In genomic region chr4:137497892-137498722, GRCm38 (mm10) we compare ENCODE assay signal across 8 mouse cellular contexts. TPM values are rescaled to one million over a fixed set of nuclear protein-coding genes. Genes with fewer than 3 reads are reported as not detected.
DNase-seq lines count a peak whose midpoint lies in the region; ATAC-seq and TF ChIP-seq lines count a peak whose summit lies in the region.

No protein-coding gene starts in this region.

- 63% methylated on average over 9 of the region's 9 CpGs for WGBS in forebrain, embryonic 10.5 days
- 68% methylated on average over 9 of the region's 9 CpGs for WGBS in forebrain, postnatal 0 days
- whole genome bisulfite sequencing in embryonic facial prominence, embryonic 11.5 days = 39% methylated on average over 9 of the region's 9 CpGs
- WGBS in limb, embryonic 10.5 days = 45% methylated on average over 9 of the region's 9 CpGs
- 31% methylated on average over 9 of the region's 9 CpGs for WGBS in stomach, postnatal 0 days

- peaks cover 67% of the 10 kb centered on the region for H3K4me1 ChIP-seq in forebrain, embryonic 10.5 days
- no peaks in the 10 kb centered on the region for H3K4me1 ChIP-seq in forebrain, postnatal 0 days (ENCODE audit: insufficient read depth)
- peaks cover 15% of the 10 kb centered on the region for H3K4me1 ChIP-seq in embryonic facial prominence, embryonic 11.5 days (ENCODE audit: control insufficient read depth, insufficient read depth, low read length)
- H3K4me1 ChIP-seq in limb, embryonic 10.5 days = peaks cover 69% of the 10 kb centered on the region
- H3K4me1 ChIP-seq in stomach, postnatal 0 days (replicated peaks; ENCODE audit: control insufficient read depth, insufficient read depth) = peaks cover 24% of the 10 kb centered on the region

- H3K4me3 ChIP-seq in forebrain, embryonic 10.5 days = no peak overlapping the region
- no peak overlapping the region for H3K4me3 ChIP-seq in forebrain, postnatal 0 days (ENCODE audit: low read depth, low read length)
- no peak overlapping the region for H3K4me3 ChIP-seq in embryonic facial prominence, embryonic 11.5 days (ENCODE audit: low read depth, low read length)
- H3K4me3 ChIP-seq in limb, embryonic 10.5 days = 0 out of 2 replicates have a peak overlapping the region, but pooled peaks have one; percentile 8
- no peak overlapping the region for H3K4me3 ChIP-seq in stomach, postnatal 0 days (ENCODE audit: low read depth, low read length)

- no peak overlapping the region for H3K4me2 ChIP-seq in forebrain, postnatal 0 days (ENCODE audit: low read depth)
- no peak overlapping the region for H3K4me2 ChIP-seq in embryonic facial prominence, embryonic 11.5 days (ENCODE audit: low read depth, low read length)
- H3K4me2 ChIP-seq in stomach, postnatal 0 days (replicated peaks; ENCODE audit: low read depth) = no peak overlapping the region; the same call in 1 of the 2 replicates

- no peaks in the 10 kb centered on the region for H3K9me3 ChIP-seq in forebrain, embryonic 10.5 days
- no peaks in the 10 kb centered on the region for H3K9me3 ChIP-seq in forebrain, postnatal 0 days (ENCODE audit: low read length)
- no peaks in the 10 kb centered on the region for H3K9me3 ChIP-seq in embryonic facial prominence, embryonic 11.5 days (replicated peaks; ENCODE audit: control insufficient read depth, low read length)
- H3K9me3 ChIP-seq in limb, embryonic 10.5 days (replicated peaks) = no peaks in the 10 kb centered on the region
- H3K9me3 ChIP-seq in stomach, postnatal 0 days (ENCODE audit: control insufficient read depth, low read length) = no peaks in the 10 kb centered on the region

- intact Hi-C loops in heart, postnatal 25 days (cut with DNase I) = loop anchor here (2.0 kb wide), 2 partner anchors 13 to 33 kb away; no protein-coding TSS in a partner anchor

- no peaks in the 10 kb centered on the region for H3K27me3 ChIP-seq in forebrain, embryonic 10.5 days (ENCODE audit: poor library complexity, severe bottlenecking)
- H3K27me3 ChIP-seq in forebrain, postnatal 0 days (ENCODE audit: insufficient read depth, low read length) = no peaks in the 10 kb centered on the region
- H3K27me3 ChIP-seq in embryonic facial prominence, embryonic 11.5 days (ENCODE audit: control insufficient read depth, insufficient read depth, low read length) = no peaks in the 10 kb centered on the region
- H3K27me3 ChIP-seq in limb, embryonic 10.5 days (ENCODE audit: low read depth, poor library complexity, severe bottlenecking) = no peaks in the 10 kb centered on the region
- no peaks in the 10 kb centered on the region for H3K27me3 ChIP-seq in stomach, postnatal 0 days (ENCODE audit: control insufficient read depth, insufficient read depth, low read length)

- ATAC-seq in forebrain, postnatal 0 days = no peak
- ATAC-seq in embryonic facial prominence, embryonic 11.5 days (replicated peaks; ENCODE audit: insufficient number of reproducible peaks, low FRiP score, low TSS enrichment, low read depth) = no peak
- no peak; the same call in 1 of the 2 replicates for ATAC-seq in stomach, postnatal 0 days (ENCODE audit: low FRiP score, low TSS enrichment)
- ATAC-seq in frontal cortex, adult (ENCODE audit: low TSS enrichment) = no peak

- no peak overlapping the region for H3K9ac ChIP-seq in forebrain, postnatal 0 days
- H3K9ac ChIP-seq in embryonic facial prominence, embryonic 11.5 days (replicated peaks; ENCODE audit: low read length) = peak overlapping the region; percentile 30; the same call in 1 of the 2 replicates
- H3K9ac ChIP-seq in stomach, postnatal 0 days (ENCODE audit: low read length) = no peak overlapping the region; the same call in 1 of the 2 replicates

- no peak for TF ChIP-seq CTCF in forebrain, postnatal 0 days (IDR thresholded peaks at IDR 0.05; ENCODE audit: low read depth)
- TF ChIP-seq CTCF in stomach, postnatal 0 days (IDR thresholded peaks at IDR 0.05; ENCODE audit: low read depth) = no peak

- no peak for TF ChIP-seq EP300 in stomach, postnatal 0 days (optimal IDR thresholded peaks at IDR 0.05)

- peak overlapping the region; percentile 48 for H3K27ac ChIP-seq in forebrain, embryonic 10.5 days
- H3K27ac ChIP-seq in forebrain, postnatal 0 days (ENCODE audit: low read depth, low read length) = no peak overlapping the region; the same call in 1 of the 2 replicates
- peak overlapping the region; percentile 76 for H3K27ac ChIP-seq in embryonic facial prominence, embryonic 11.5 days (replicated peaks; ENCODE audit: low read depth, low read length)
- H3K27ac ChIP-seq in limb, embryonic 10.5 days = peak overlapping the region; percentile 90
- peak overlapping the region; percentile 82 for H3K27ac ChIP-seq in stomach, postnatal 0 days (replicated peaks)

- H3K36me3 ChIP-seq in forebrain, embryonic 10.5 days (replicated peaks) = peaks cover 22% of the 10 kb centered on the region
- no peaks in the 10 kb centered on the region for H3K36me3 ChIP-seq in forebrain, postnatal 0 days (ENCODE audit: insufficient read depth)
- no peaks in the 10 kb centered on the region for H3K36me3 ChIP-seq in embryonic facial prominence, embryonic 11.5 days (replicated peaks; ENCODE audit: control insufficient read depth, insufficient read depth, low read depth, low read length)
- H3K36me3 ChIP-seq in limb, embryonic 10.5 days = peaks cover 28% of the 10 kb centered on the region
- H3K36me3 ChIP-seq in stomach, postnatal 0 days (ENCODE audit: control insufficient read depth, insufficient read depth, low read length) = peaks cover 5% of the 10 kb centered on the region; the same call in 1 of the 2 replicates

- no peak for DNase-seq in forebrain, embryonic 10.5 days (ENCODE audit: extremely low spot score, low spot score)
- DNase-seq in forebrain, postnatal 0 days = no peak
- DNase-seq in embryonic facial prominence, embryonic 11.5 days (ENCODE audit: low spot score) = peak; percentile 38
- DNase-seq in heart, postnatal 25 days (ENCODE audit: low spot score) = peak; percentile 66
- peak; percentile 45 for DNase-seq in limb, embryonic 10.5 days (ENCODE audit: low spot score)
- DNase-seq in stomach, postnatal 0 days (ENCODE audit: low spot score) = no peak
- no peak for DNase-seq in cerebellum, postnatal 14 days

RNA-seq across cellular contexts. Expression of gene Hspg2, which starts 29.5 kb away (rescaled TPM):
- polyA plus RNA-seq in forebrain, embryonic 10.5 days (2016; fragmentation: Nextera tagmentation; extraction: Ambion mirVana) = 15.6 and 17.9 TPM in 2 replicates
- 13.8 and 22.6 TPM in 2 replicates for total RNA-seq in forebrain, postnatal 0 days (2014; rRNA removed)
- polyA plus RNA-seq in forebrain, postnatal 0 days (2015; fragmentation: Nextera tagmentation; extraction: Ambion mirVana) = 2.3 and 2.6 TPM in 2 replicates
- 14.4 and 17.6 TPM in 2 replicates for polyA plus RNA-seq in embryonic facial prominence, embryonic 11.5 days (2014; fragmentation: Nextera tagmentation; extraction: Ambion mirVana)
- total RNA-seq in heart, postnatal 25 days (2021) = 100 to 1,000 TPM; 249 to 297 TPM
- 20.8 and 23.3 TPM in 2 replicates for polyA plus RNA-seq in limb, embryonic 10.5 days (2016; fragmentation: Nextera tagmentation; extraction: Ambion mirVana)
- polyA plus RNA-seq in stomach, postnatal 0 days (2015; fragmentation: Nextera tagmentation; extraction: Ambion mirVana) = 16.0 and 18.8 TPM in 2 replicates

RNA-seq across cellular contexts. Expression of gene 1700013G24Rik, which starts 45.0 kb away (rescaled TPM):
- not detected in 2 replicates for polyA plus RNA-seq in forebrain, embryonic 10.5 days (2016; fragmentation: Nextera tagmentation; extraction: Ambion mirVana)
- not detected in 2 replicates for total RNA-seq in forebrain, postnatal 0 days (2014; rRNA removed)
- polyA plus RNA-seq in forebrain, postnatal 0 days (2015; fragmentation: Nextera tagmentation; extraction: Ambion mirVana) = not detected in 2 replicates
- not detected in 2 replicates for polyA plus RNA-seq in embryonic facial prominence, embryonic 11.5 days (2014; fragmentation: Nextera tagmentation; extraction: Ambion mirVana)
- not detected for total RNA-seq in heart, postnatal 25 days (2021)
- polyA plus RNA-seq in limb, embryonic 10.5 days (2016; fragmentation: Nextera tagmentation; extraction: Ambion mirVana) = not detected in 2 replicates
- polyA plus RNA-seq in stomach, postnatal 0 days (2015; fragmentation: Nextera tagmentation; extraction: Ambion mirVana) = not detected in 2 replicates

Comparison
In these comparisons a context has a peak if more than half of its experiments do, and no peak if none do; other contexts are left out.
1. DNase-seq: peak in embryonic facial prominence, embryonic 11.5 days (single experiment), heart, postnatal 25 days (single experiment) and limb, embryonic 10.5 days (single experiment); none in forebrain, embryonic 10.5 days (single experiment), forebrain, postnatal 0 days (single experiment), stomach, postnatal 0 days (single experiment) and cerebellum, postnatal 14 days (0 of 2).